Mouse (Mus musculus): ENCODE data around the gene Twf2. TPM values are rescaled to one million over a fixed set of nuclear protein-coding genes. Genes with fewer than 3 reads are reported as not detected.
"Not testable (repeated sequence)": the region's sequence is repeated elsewhere in the genome, so short reads cannot be mapped to it uniquely, and the experiment has no call there.

Twf2 gene
- total RNA-seq, 2 experiments from 2014 or later = 60.3 to 61.1 TPM

GRCm38 (mm10) chr9:106167703-106168102 lies 35.2 kb upstream of the Twf2 start:
- no peak for TF ChIP-seq CTCF (IDR thresholded peaks at IDR 0.05)
- Histone ChIP-seq H3K4me3 (no peak overlapping the region), H3K27ac (no peak overlapping the region)
- intact Hi-C loops (cut with DNase I) = no loop called here
- no peak for DNase-seq (ENCODE audit: extremely low spot score in 1 of 2, low spot score in 2 of 2)

- H3K4me3 ChIP-seq; DNase-seq (ENCODE audit: extremely low spot score in 1 of 2, low spot score in 2 of 2); H3K27ac ChIP-seq; intact Hi-C loops (cut with DNase I): not testable (repeated sequence)
Measured at GRCm38 (mm10) chr9:106169006-106169405, 33.9 kb upstream of the Twf2 start.

GRCm38 (mm10) chr9:106169917-106170316 lies 33.0 kb upstream of the Twf2 start:
- H3K27ac ChIP-seq = peak overlapping the region; percentile 98; the same call in 1 of the 2 replicates
- H3K4me3 ChIP-seq = peak overlapping the region; percentile 62
- intact Hi-C loops (cut with DNase I) = loop anchor here (2.0 to 10.0 kb wide), 2 partner anchors 33 to 255 kb away; partner anchors contain the start of genes Rpl29 and Twf2
- no peak for TF ChIP-seq CTCF (IDR thresholded peaks at IDR 0.05)
- no peak for DNase-seq (ENCODE audit: extremely low spot score in 1 of 2, low spot score in 2 of 2)

GRCm38 (mm10) chr9:106170556-106171345 lies 32.2 kb upstream of the Twf2 start, which contains the start of gene Wdr82:
Gene Wdr82, plus strand, starts transcription at chr9:106170928.
- intact Hi-C loops (cut with DNase I) = loop anchor here (2.0 to 10.0 kb wide), 2 partner anchors 32 to 254 kb away; partner anchors contain the start of genes Rpl29 and Twf2
- H3K4me3 ChIP-seq = peak within 1 kb of the TSS; percentile 62
- H3K27ac ChIP-seq = peak within 1 kb of the TSS; percentile 98
- TF ChIP-seq CTCF (IDR thresholded peaks at IDR 0.05) = no peak
- DNase-seq (ENCODE audit: extremely low spot score in 1 of 2, low spot score in 2 of 2) = peak; percentile 85 to 88

GRCm38 (mm10) chr9:106171346-106172158 lies 31.4 kb upstream of the Twf2 start:
- DNase-seq (ENCODE audit: extremely low spot score in 1 of 2, low spot score in 2 of 2) = peak; percentile 51 to 60
- intact Hi-C loops (cut with DNase I) = loop anchor here (2.0 to 10.0 kb wide), 2 partner anchors 31 to 253 kb away; partner anchors contain the start of genes Rpl29 and Twf2
- H3K4me3 ChIP-seq = peak overlapping the region; percentile 62
- peak overlapping the region; percentile 98 for H3K27ac ChIP-seq
- no peak for TF ChIP-seq CTCF (IDR thresholded peaks at IDR 0.05)

- Histone ChIP-seq H3K27ac (peak overlapping the region; percentile 98; the same call in 1 of the 2 replicates), H3K4me3 (peak overlapping the region; percentile 62)
- no peak for TF ChIP-seq CTCF (IDR thresholded peaks at IDR 0.05)
- no peak for DNase-seq (ENCODE audit: extremely low spot score in 1 of 2, low spot score in 2 of 2)
- intact Hi-C loops (cut with DNase I) = loop anchor here (10.0 kb wide), 1 partner anchor 252 kb away; the partner anchor contains the start of gene Rpl29
Measured at GRCm38 (mm10) chr9:106172527-106172926, 30.4 kb upstream of the Twf2 start.

- TF ChIP-seq CTCF (IDR thresholded peaks at IDR 0.05) = no peak; the same call in 1 of the 2 replicates
- Histone ChIP-seq H3K27ac (no peak overlapping the region), H3K4me3 (peak overlapping the region; percentile 62)
- DNase-seq (ENCODE audit: extremely low spot score in 1 of 2, low spot score in 2 of 2) = no peak
- intact Hi-C loops (cut with DNase I) = loop anchor here (10.0 kb wide), 1 partner anchor 251 kb away; the partner anchor contains the start of gene Rpl29
Measured at GRCm38 (mm10) chr9:106173363-106173762, 29.5 kb upstream of the Twf2 start.

- DNase-seq (ENCODE audit: extremely low spot score in 1 of 2, low spot score in 2 of 2) = no peak
- H3K27ac ChIP-seq = no peak overlapping the region
- no peak overlapping the region for H3K4me3 ChIP-seq
- TF ChIP-seq CTCF (IDR thresholded peaks at IDR 0.05) = no peak
- intact Hi-C loops (cut with DNase I) = loop anchor here (10.0 kb wide), 1 partner anchor 249 kb away; the partner anchor contains the start of gene Rpl29
Measured at GRCm38 (mm10) chr9:106175552-106176200, 27.2 kb upstream of the Twf2 start.

GRCm38 (mm10) chr9:106176769-106177168 lies 26.1 kb upstream of the Twf2 start:
- Histone ChIP-seq H3K27ac (no peak overlapping the region), H3K4me3 (no peak overlapping the region)
- intact Hi-C loops (cut with DNase I) = loop anchor here (10.0 kb wide), 1 partner anchor 248 kb away; the partner anchor contains the start of gene Rpl29
- no peak for TF ChIP-seq CTCF (IDR thresholded peaks at IDR 0.05)
- no peak for DNase-seq (ENCODE audit: extremely low spot score in 1 of 2, low spot score in 2 of 2)

- no peak for DNase-seq (ENCODE audit: extremely low spot score in 1 of 2, low spot score in 2 of 2)
- intact Hi-C loops (cut with DNase I) = loop anchor here (10.0 kb wide), 1 partner anchor 247 kb away; the partner anchor contains the start of gene Rpl29
- Histone ChIP-seq H3K27ac (no peak overlapping the region), H3K4me3 (no peak overlapping the region)
- no peak for TF ChIP-seq CTCF (IDR thresholded peaks at IDR 0.05)
Measured at GRCm38 (mm10) chr9:106177799-106178198, 25.1 kb upstream of the Twf2 start.

GRCm38 (mm10) chr9:106179454-106179853 lies 23.5 kb upstream of the Twf2 start:
- TF ChIP-seq CTCF (IDR thresholded peaks at IDR 0.05) = no peak
- Histone ChIP-seq H3K27ac (no peak overlapping the region), H3K4me3 (no peak overlapping the region)
- intact Hi-C loops (cut with DNase I) = loop anchor here (10.0 kb wide), 1 partner anchor 245 kb away; the partner anchor contains the start of gene Rpl29
- no peak for DNase-seq (ENCODE audit: extremely low spot score in 1 of 2, low spot score in 2 of 2)

All from left cerebral cortex, adult 2 months (tissue).